Mouse (Mus musculus): ENCODE measurements around the gene Ccdc17.

GRCm38 (mm10) chr4:116645624-116646023, 49.2 kb downstream of the Ccdc17 start:
- TF ChIP-seq CTCF (IDR thresholded peaks at IDR 0.05; ENCODE audit: insufficient read depth, low read length) (no peak), POLR2A (IDR thresholded peaks at IDR 0.05; ENCODE audit: borderline replicate concordance, extremely low read depth, low read depth, low read length) (no peak)

All from lung, adult 2 months (tissue).